Mouse (Mus musculus) lung, adult 10 weeks (tissue): ENCODE measurements around the gene Zfp280c. TPM values are rescaled to one million over a fixed set of nuclear protein-coding genes. Genes with fewer than 3 reads are reported as not detected.

Experiments
- polyA plus RNA-seq: library from polyadenylated mRNA; stranded (reverse); fragments of 350-450 nt; fragmentation: Illumina TruSeq; extraction: RNeasy Lipid Tissue Mini Kit (QIAGEN cat#74804); gene quantifications from one replicate; pipeline ENCODE4 v1.2.3, GENCODE M21; 2014; ENCODE audit warnings: low read depth, low replicate concordance; ENCODE audit not compliant: insufficient read depth

The Zfp280c gene
- polyA plus RNA-seq: 2.2 TPM

DNA sequence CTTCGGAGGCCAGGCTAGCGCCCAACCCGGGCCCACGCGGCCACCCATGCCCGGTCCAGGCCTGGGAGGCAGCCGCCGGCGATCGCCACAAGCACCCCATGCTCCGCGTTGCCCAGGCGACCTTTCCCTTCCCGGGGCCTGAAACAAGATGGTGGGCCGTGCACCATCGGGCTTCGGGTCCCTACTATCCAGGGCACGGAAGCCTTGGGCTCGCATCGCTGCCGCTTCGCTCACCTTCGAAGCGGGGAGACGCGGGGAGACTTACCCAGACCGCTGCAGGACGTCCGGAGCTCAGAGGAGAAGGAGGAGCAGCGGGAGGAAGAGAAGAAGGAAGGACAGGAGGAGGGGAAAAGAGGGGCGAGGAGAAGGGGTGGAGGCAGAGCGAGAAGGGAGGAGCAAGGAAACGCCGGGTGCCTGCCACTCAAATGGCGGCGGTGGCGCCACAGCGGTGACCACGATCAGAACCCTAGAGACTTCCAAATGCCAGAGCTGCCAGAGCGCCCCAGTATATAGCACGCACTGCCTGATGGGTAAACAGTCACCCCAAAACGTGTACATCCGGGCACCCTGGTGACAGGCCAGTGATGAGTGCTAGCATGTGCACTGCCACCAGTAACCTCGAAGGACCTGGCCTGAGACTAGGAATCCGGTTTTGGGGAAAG lies at the start of gene Zfp280c:
Gene Zfp280c (minus strand): TSS at position 406 of the 662 bp plus-strand sequence.

GRCm38 (mm10) chrX:48623379-48624053 lies 29.2 kb upstream of the Zfp280c start, which contains the start of gene Slc25a14:
Slc25a14 (plus strand) TSS chrX:48623413.

DNA sequence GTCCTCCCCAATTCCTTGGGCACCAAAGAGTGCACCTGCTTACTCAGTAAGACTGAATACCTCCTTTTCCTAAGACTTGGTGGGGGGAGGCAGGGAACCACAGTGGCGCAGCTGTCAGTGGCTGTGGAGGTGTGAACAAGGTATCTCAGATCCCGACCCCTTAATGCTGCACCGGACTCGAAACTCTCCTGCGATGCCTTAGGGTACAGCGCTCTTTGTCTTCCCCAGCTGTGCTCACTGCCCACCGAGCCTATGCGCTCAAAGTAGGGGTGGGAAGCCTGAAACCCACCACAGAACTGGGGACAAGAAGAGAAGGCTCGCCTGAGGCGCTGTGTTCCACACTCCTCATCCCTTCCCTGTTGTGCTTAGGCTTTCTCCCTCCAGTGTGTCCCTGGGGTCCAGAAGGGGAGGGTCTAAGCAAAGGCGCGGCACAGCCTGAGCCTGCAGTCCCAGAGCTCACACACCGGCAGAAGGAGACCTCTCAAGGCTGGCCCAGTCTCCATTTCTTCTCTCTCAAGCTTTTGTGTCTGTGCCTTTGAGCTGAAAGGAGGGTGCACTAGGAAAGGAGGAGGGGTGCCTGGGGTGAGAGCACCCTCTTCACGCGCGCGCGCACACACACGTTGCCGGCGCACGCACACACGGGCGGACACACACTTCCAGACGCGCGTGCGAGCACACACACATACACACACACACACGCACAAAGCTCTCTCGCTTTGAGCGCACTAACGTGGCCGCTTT lies 75.3 kb downstream of the Zfp280c start, which contains the start of gene Rab33a:
Gene Rab33a (plus strand): TSS at position 478 of the 741 bp plus-strand sequence.

GRCm38 (mm10) chrX:48513166-48513807 lies 81.0 kb downstream of the Zfp280c start, which contains the start of gene Aifm1:
Aifm1 (minus strand) TSS chrX:48513563.

Other genes with a start within 250 kb of the Zfp280c start
- gene Elf4, start 131.4 kb downstream of the Zfp280c start, polyA plus RNA-seq: 6.3 TPM
- gene Aifm1, start 80.9 kb downstream of the Zfp280c start, polyA plus RNA-seq: 17.2 TPM
- gene Rab33a, start 75.2 kb downstream of the Zfp280c start, polyA plus RNA-seq: 0.84 TPM
- gene Slc25a14, start 28.9 kb upstream of the Zfp280c start, polyA plus RNA-seq: 7.5 TPM
- gene Gpr119, start 80.0 kb upstream of the Zfp280c start, polyA plus RNA-seq: not detected
- gene Rbmx2, start 100.5 kb upstream of the Zfp280c start, polyA plus RNA-seq: 5.8 TPM